Mouse (Mus musculus) intestine, postnatal 0 days (tissue): ENCODE data around the gene Nr1i3. TPM values are rescaled to one million over a fixed set of nuclear protein-coding genes. Genes with fewer than 3 reads are reported as not detected.

ENCODE experiments used
- ATAC-seq: fragments of 200-750 bp; cut with Nextera tagmentation; 2 replicates; pipeline ENCODE4 v1.8.0; 2017; ENCODE audit warnings: mild to moderate bottlenecking, moderate TSS enrichment, moderate library complexity
- H3K27ac ChIP-seq: fragments of 300-500 bp; sonication (generic); 2 replicates; pipeline ENCODE4 v1.5.1; 2014; ENCODE audit warnings: mild to moderate bottlenecking, low read depth, low read length, moderate library complexity
- H3K27me3 ChIP-seq: fragments of 300-500 bp; sonication (generic); replicated peaks from 2 replicates; pipeline ENCODE4 v1.6.1; 2014; ENCODE audit warnings: low read length, mixed read lengths; ENCODE audit not compliant: control insufficient read depth, insufficient read depth
- H3K36me3 ChIP-seq: fragments of 300-500 bp; sonication (generic); 2 replicates; pipeline ENCODE4 v1.6.1; 2014; ENCODE audit warnings: mild to moderate bottlenecking, moderate library complexity; ENCODE audit not compliant: control insufficient read depth, insufficient read depth
- H3K4me1 ChIP-seq: fragments of 300-500 bp; sonication (generic); replicated peaks from 2 replicates; pipeline ENCODE4 v1.6.1; 2014; ENCODE audit warnings: antibody characterized with exemption, low read length, mixed read lengths; ENCODE audit not compliant: control insufficient read depth, insufficient read depth
- H3K4me2 ChIP-seq: fragments of 300-500 bp; sonication (generic); replicated peaks from 2 replicates; pipeline ENCODE4 v1.6.1; 2014; ENCODE audit warnings: low read depth, mild to moderate bottlenecking, moderate library complexity
- H3K4me3 ChIP-seq: fragments of 300-500 bp; sonication (generic); 2 replicates; pipeline ENCODE4 v1.5.1; 2014; ENCODE audit warnings: low read depth, low read length
- H3K9ac ChIP-seq: fragments of 300-500 bp; sonication (generic); 2 replicates; pipeline ENCODE4 v1.6.1; 2014; ENCODE audit warnings: mild to moderate bottlenecking, low read depth, low read length
- H3K9me3 ChIP-seq: fragments of 300-500 bp; sonication (generic); 2 replicates; pipeline ENCODE4 v1.6.1; 2016; ENCODE audit warnings: mixed run types; ENCODE audit not compliant: control insufficient read depth
- CTCF ChIP-seq: sonication (generic); IDR thresholded peaks from 2 replicates; pipeline ENCODE4 v1.5.1; 2016; ENCODE audit warnings: low read depth, mild to moderate bottlenecking, control low read depth, antibody characterized with exemption, moderate library complexity
- WGBS: fragments of 180-500 bp; shearing (Covaris S2); extraction: QIAGEN DNeasy Blood & Tissue Kit; methylation state at CpG from one replicate; pipeline ENCODE4 v1.1.7; 2014; 5-methylcytosine and 5-hydroxymethylcytosine counted together
- polyA plus RNA-seq: library from polyadenylated mRNA; unstranded; fragments of >200 nt; fragmentation: Nextera tagmentation; extraction: Ambion mirVana; gene quantifications from 2 replicates; pipeline ENCODE4 v1.2.1, GENCODE M21; 2015

The Nr1i3 gene
- polyA plus RNA-seq, 1 experiment from 2014 or later = 30.9 TPM

- Histone ChIP-seq H3K9me3 (no peaks in the 10 kb centered on the region), H3K27ac (no peak overlapping the region), H3K36me3 (no peaks in the 10 kb centered on the region), H3K27me3 (no peaks in the 10 kb centered on the region), H3K4me2 (no peak overlapping the region), H3K9ac (no peak overlapping the region), H3K4me1 (peaks cover 3% of the 10 kb centered on the region; the same call in 1 of the 2 replicates), H3K4me3 (no peak overlapping the region)
- ATAC-seq = no peak
- 96% methylated on average over 8 of the region's 8 CpGs for WGBS
- TF ChIP-seq CTCF = no peak
Measured at GRCm38 (mm10) chr1:171172779-171173178, 41.0 kb upstream of the Nr1i3 start.

DNA sequence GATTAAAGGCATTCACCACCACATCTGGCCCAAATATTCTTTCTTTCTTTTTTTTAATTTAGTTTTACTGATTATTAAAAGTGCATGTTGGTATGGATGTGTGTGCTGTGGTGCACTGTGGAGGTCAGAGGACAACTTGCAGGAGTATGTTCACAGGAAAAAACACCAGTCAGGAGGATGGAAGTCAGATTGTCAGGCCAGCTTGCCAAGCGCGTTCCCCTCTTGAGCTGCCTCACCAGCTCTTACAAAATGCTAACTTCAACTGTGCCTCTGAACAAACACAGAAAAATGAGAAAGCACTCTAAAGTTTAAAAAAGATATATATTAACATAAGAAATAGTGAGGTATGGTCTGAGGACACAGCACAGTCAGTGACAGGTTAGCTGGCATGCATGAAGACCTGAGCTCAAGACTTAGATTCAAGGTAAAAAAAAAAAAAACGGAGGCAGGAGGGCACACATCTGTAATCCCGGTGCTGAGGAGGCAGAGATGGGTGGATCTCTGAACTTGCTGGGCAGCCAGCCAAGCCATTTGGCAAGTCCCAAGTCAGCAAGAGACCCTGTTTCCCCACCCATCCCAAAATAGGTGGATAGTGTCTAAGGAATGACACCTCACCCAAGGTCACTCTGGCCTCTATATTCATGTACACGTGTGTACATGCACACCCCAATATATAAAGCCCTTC is 34.1 kb upstream of the Nr1i3 start:
- no peaks in the 10 kb centered on the region for H3K36me3 ChIP-seq
- H3K4me3 ChIP-seq = no peak overlapping the region
- H3K9me3 ChIP-seq = no peaks in the 10 kb centered on the region
- WGBS = 63% methylated on average over 5 of the region's 5 CpGs
- no peak overlapping the region for H3K27ac ChIP-seq
- no peaks in the 10 kb centered on the region for H3K27me3 ChIP-seq
- H3K4me2 ChIP-seq = no peak overlapping the region
- ATAC-seq = no peak
- peaks cover 5% of the 10 kb centered on the region; the same call in 1 of the 2 replicates for H3K4me1 ChIP-seq
- no peak for TF ChIP-seq CTCF
- H3K9ac ChIP-seq = no peak overlapping the region

DNA sequence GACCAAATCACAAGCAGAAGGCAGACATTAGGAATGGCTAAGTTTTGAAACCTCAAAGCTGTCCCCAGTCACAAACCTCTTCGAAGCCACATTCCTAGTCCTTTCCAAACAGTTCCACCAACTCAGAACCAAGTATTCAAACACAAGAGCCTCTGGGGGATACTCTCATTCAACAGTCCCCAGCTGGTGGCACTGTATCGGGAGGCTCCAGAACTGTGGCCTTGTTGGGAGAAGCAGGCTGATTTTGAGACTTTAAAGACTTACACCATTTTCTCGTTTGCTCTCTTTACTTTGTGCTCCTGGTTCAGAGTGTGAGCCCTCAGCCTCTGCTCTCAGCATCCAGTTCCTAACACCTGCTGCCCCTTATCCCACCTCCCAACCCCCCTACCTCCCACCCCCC is 30.7 kb upstream of the Nr1i3 start:
- H3K9me3 ChIP-seq = no peaks in the 10 kb centered on the region
- H3K27me3 ChIP-seq = no peaks in the 10 kb centered on the region
- no peak overlapping the region for H3K4me2 ChIP-seq
- no peak overlapping the region for H3K4me3 ChIP-seq
- no peak overlapping the region for H3K9ac ChIP-seq
- ATAC-seq = no peak
- WGBS = 86% methylated on average over 3 of the region's 3 CpGs
- no peaks in the 10 kb centered on the region for H3K36me3 ChIP-seq
- TF ChIP-seq CTCF = no peak
- no peak overlapping the region for H3K27ac ChIP-seq
- H3K4me1 ChIP-seq = peaks cover 5% of the 10 kb centered on the region; the same call in 1 of the 2 replicates

DNA sequence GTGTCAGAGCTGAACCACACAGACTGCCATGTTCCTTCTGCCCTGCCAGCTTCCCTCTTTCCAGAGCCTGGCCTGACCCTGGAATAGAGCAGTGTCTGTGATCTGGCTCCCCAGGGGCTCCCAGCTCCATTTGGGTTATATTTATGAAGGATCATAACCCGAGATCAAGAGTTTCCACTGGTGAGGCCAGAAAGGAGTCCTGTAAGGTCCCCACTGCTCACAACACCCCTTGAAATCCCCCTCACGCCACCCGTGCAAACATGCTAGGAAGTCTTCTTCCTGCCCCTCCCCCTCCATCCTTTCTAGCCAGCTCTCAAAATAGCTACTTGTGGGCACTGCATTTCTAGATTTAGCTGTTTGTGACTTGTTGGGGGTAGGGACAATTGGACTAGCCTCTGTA is 30.1 kb upstream of the Nr1i3 start:
- TF ChIP-seq CTCF = no peak
- H3K27ac ChIP-seq = no peak overlapping the region
- no peak overlapping the region for H3K4me2 ChIP-seq
- no peaks in the 10 kb centered on the region for H3K36me3 ChIP-seq
- H3K4me3 ChIP-seq = no peak overlapping the region
- no peaks in the 10 kb centered on the region for H3K9me3 ChIP-seq
- WGBS = 67% methylated on average over 3 of the region's 3 CpGs
- no peaks in the 10 kb centered on the region for H3K27me3 ChIP-seq
- no peak overlapping the region for H3K9ac ChIP-seq
- ATAC-seq = no peak
- peaks cover 5% of the 10 kb centered on the region; the same call in 1 of the 2 replicates for H3K4me1 ChIP-seq

DNA sequence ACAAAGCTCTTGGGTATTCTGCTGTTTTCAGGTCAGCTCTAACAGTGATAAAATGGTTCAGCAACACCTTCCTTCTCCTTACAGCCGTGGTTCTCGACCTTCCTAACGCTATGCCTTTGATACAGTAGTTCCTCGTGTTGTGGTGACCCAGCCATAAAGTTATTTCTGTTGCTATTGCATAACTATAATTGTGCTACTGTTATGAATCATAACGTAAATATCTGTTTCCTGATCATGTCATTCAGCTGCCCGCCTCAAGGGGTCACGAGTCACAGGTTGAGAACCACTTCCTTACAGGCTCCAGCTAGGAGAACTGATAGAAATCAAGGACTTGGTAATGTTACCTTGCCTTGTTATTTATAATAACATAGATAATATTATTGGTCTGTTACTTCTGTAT is 29.5 kb upstream of the Nr1i3 start:
- Histone ChIP-seq H3K4me2 (0 out of 2 replicates have a peak overlapping the region, but pooled peaks have one; percentile 3), H3K27ac (no peak overlapping the region), H3K4me1 (peaks cover 5% of the 10 kb centered on the region; the same call in 1 of the 2 replicates), H3K27me3 (no peaks in the 10 kb centered on the region), H3K9ac (no peak overlapping the region), H3K4me3 (no peak overlapping the region), H3K36me3 (no peaks in the 10 kb centered on the region), H3K9me3 (no peaks in the 10 kb centered on the region)
- peak; percentile 69 for TF ChIP-seq CTCF
- 18% methylated on average over 7 of the region's 7 CpGs for WGBS
- ATAC-seq = peak; percentile 89

DNA sequence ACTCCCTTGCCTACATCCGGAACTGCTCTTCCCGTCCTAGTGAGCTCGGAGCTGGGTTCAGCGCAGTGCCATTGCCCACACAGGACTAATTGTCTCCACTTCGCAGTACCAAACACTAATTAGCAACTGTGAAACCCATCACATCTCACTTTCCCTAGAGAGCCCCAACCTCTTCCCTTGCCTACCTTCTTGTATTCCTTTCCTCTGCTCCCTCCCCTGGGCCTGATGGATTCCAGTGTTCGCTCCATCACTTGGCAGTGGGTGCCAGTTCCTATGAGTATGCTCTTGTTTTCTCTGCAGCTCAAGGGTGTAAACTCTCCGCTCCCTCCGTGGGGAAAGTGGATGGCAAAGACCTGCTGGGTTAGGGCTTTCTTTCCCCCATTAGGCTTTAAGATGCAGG is 28.1 kb upstream of the Nr1i3 start:
- TF ChIP-seq CTCF = no peak
- Histone ChIP-seq H3K27me3 (no peaks in the 10 kb centered on the region), H3K4me1 (peaks cover 5% of the 10 kb centered on the region; the same call in 1 of the 2 replicates), H3K27ac (no peak overlapping the region), H3K4me3 (no peak overlapping the region), H3K9ac (no peak overlapping the region), H3K36me3 (no peaks in the 10 kb centered on the region), H3K4me2 (no peak overlapping the region), H3K9me3 (no peaks in the 10 kb centered on the region)
- WGBS = 75% methylated on average over 8 of the region's 8 CpGs
- ATAC-seq = no peak
